In the genomic region with DNA sequence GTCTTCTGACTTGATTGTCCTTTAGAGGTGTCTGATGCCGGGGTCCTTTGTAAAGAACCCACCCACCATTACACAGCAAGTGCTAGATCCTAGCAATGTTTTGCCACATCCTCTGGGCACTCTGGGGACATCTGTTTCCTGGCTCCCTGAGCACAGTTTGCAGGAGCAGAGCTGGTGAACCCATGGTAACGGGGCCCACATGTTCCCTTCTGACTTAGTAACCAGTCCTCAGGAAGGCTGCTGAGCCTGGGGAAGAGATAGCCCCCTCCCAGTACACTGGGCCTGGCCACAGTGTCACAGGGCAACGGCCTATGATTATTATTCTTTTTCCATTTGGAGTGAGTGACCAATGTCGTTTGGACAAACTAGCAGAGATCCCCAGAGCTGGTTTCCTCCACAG, we compare ENCODE assay signal across 28 mouse cellular contexts. TPM values are rescaled to one million over a fixed set of nuclear protein-coding genes. Genes with fewer than 3 reads are reported as not detected.
"Had no signal": no experiment of that assay in that cellular context is flagged by ENCODE, and none has a peak within 500 bp of the region (broad histone marks: within the 10 kb centered on the region; RNA-seq: fewer than 3 reads in every experiment).

No protein-coding gene starts in this region.

- DNase-seq: gastrocnemius, postnatal 14 days; gastrocnemius, postnatal 36 days; heart, adult 18-20 months; heart, postnatal 10 days; heart, postnatal 4 days; kidney, adult 11 months; kidney, adult 2 months; kidney, adult 9 months; kidney, postnatal 14 days; kidney, postnatal 36 days; layer of hippocampus, postnatal 36 days; left cerebral cortex, postnatal 4 days had no signal

- ATAC-seq: hindbrain, postnatal 0 days; intestine, embryonic 16.5 days; liver, embryonic 12.5 days had no signal

- H3K36me3 ChIP-seq: heart, embryonic 10.5 days; heart, embryonic 12.5 days; hindbrain, embryonic 13.5 days; hindbrain, embryonic 15.5 days; kidney, embryonic 15.5 days; limb, embryonic 13.5 days; limb, embryonic 15.5 days; liver, embryonic 12.5 days had no signal

- H3K4me3 ChIP-seq: heart, embryonic 10.5 days; heart, embryonic 12.5 days; hindbrain, embryonic 13.5 days; hindbrain, embryonic 15.5 days; kidney, embryonic 15.5 days; limb, embryonic 13.5 days; limb, embryonic 15.5 days; liver, embryonic 12.5 days had no signal

- H3K4me1 ChIP-seq: heart, embryonic 12.5 days; hindbrain, embryonic 13.5 days; hindbrain, embryonic 15.5 days; kidney, embryonic 15.5 days; limb, embryonic 13.5 days; limb, embryonic 15.5 days; liver, embryonic 12.5 days had no signal

- H3K27ac ChIP-seq: heart, embryonic 10.5 days; hindbrain, embryonic 13.5 days; hindbrain, embryonic 15.5 days; hindbrain, postnatal 0 days; kidney, embryonic 15.5 days; kidney, postnatal 0 days; limb, embryonic 13.5 days; limb, embryonic 15.5 days; liver, embryonic 12.5 days; liver, embryonic 14.5 days had no signal

- H3K9me3 ChIP-seq: heart, embryonic 10.5 days; heart, embryonic 12.5 days; hindbrain, embryonic 13.5 days; hindbrain, embryonic 15.5 days; kidney, embryonic 15.5 days; limb, embryonic 13.5 days; limb, embryonic 15.5 days; liver, embryonic 12.5 days had no signal

- H3K27me3 ChIP-seq: heart, embryonic 12.5 days; hindbrain, embryonic 13.5 days; hindbrain, embryonic 15.5 days; kidney, embryonic 15.5 days; limb, embryonic 13.5 days; limb, embryonic 15.5 days; liver, embryonic 12.5 days had no signal

RNA-seq across cellular contexts. Expression of gene Slc24a4, which starts 19.1 kb away (rescaled TPM):
- total RNA-seq: gastrocnemius, adult 18-20 months; gastrocnemius, adult 8-10 months; gastrocnemius, postnatal 36 days; liver, adult 2 months had no signal
- polyA plus RNA-seq: kidney, postnatal 0 days; limb, embryonic 11.5 days; liver, adult 2 months; liver, embryonic 12.5 days had no signal
